Mouse (Mus musculus) telencephalon, adult 2 months (tissue): ENCODE measurements around the gene Btd.

Source experiments
- DNase-seq: peaks from one replicate; pipeline ENCODE4 v3.0.0-alpha.2; 2011; ENCODE audit warnings: low read depth, low spot score

The Btd gene

DNA sequence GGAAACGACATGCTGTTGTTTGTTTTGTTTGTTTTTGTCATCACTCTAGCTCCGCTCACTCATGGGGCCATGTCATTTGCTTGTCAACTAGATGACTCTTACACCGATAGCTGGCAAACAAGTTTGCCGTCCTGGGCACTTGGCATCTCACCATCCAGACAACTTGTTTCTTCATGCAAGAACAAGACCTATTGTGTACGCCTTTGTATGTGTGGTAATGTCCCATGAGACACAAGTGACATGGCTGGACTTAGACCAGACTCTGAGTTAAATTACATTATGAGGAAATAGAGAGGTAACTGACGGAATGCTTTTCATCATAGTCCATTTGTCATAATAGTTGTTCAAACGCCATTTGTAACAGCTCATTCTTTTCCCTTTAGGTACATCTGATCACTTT lies 5.1 kb downstream of the Btd start:
- no peak for DNase-seq

DNA sequence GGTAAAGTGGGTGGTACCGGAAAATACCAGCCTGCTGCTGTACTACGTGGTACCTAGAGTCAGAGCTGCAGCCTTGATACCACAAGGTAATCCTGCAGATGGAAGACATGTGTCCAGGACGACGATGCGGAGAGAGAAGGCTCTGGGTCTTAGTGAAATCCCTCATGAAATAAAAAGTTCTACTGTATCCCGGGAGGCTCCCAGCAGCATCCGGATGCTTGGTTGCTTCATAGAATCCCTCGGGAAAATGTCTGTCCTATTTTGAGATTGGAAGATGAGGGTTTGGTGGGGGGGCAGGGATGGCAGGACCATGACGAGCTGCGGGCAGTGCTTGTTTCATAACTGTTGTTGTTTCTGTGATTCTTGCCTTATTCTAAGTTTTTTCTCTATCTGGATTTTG lies 7.2 kb downstream of the Btd start:
- DNase-seq = no peak

- DNase-seq = no peak
Measured at GRCm38 (mm10) chr14:31650347-31650746, 9.5 kb downstream of the Btd start.

GRCm38 (mm10) chr14:31651206-31651605 lies 10.4 kb downstream of the Btd start:
- no peak for DNase-seq

DNA sequence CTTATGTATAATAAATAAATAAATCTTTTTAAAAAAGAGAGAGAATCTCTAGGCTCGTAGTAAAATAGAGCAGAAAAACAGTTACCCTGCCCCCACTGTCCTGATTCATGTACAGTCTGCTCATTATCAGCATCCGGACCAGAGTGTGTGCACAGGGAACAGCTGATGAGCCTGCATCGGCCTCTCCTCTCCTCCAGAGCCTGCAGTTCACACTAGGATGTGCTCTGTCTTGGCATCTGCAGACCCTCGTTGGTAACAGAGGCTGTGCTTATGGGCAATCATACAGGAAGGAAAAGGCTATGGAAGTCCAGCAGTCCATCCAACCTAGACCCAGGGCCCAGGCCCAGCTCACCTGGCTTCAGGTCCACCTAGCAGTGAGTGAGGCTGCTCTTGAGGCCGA lies 11.3 kb downstream of the Btd start:
- no peak for DNase-seq

GRCm38 (mm10) chr14:31652624-31653023 lies 11.8 kb downstream of the Btd start:
- DNase-seq = no peak

- no peak for DNase-seq
Measured at GRCm38 (mm10) chr14:31653101-31653875, 12.5 kb downstream of the Btd start.

DNA sequence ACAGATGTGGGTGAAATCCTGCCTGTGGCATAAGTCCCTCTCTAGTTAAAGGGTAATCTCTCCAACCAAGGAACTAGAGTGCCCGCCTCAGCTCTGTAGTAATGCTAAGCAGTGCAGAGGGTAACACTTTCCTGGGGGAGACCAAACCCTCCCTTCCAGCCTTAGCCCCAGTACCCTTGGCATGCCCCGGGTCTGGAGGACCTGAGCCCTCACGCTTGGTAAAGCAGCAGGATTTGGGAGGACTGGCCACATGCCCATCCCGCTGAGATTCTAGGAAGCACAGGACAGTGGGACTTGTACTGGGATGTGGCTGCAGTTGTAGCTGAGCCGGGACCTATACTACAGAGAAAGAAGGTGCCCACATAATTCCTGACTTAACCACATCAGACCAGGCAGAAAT lies 14.0 kb downstream of the Btd start:
- DNase-seq = no peak

GRCm38 (mm10) chr14:31655406-31655805 lies 14.6 kb downstream of the Btd start:
- DNase-seq = no peak

GRCm38 (mm10) chr14:31656386-31656785 lies 15.6 kb downstream of the Btd start:
- DNase-seq = no peak

DNA sequence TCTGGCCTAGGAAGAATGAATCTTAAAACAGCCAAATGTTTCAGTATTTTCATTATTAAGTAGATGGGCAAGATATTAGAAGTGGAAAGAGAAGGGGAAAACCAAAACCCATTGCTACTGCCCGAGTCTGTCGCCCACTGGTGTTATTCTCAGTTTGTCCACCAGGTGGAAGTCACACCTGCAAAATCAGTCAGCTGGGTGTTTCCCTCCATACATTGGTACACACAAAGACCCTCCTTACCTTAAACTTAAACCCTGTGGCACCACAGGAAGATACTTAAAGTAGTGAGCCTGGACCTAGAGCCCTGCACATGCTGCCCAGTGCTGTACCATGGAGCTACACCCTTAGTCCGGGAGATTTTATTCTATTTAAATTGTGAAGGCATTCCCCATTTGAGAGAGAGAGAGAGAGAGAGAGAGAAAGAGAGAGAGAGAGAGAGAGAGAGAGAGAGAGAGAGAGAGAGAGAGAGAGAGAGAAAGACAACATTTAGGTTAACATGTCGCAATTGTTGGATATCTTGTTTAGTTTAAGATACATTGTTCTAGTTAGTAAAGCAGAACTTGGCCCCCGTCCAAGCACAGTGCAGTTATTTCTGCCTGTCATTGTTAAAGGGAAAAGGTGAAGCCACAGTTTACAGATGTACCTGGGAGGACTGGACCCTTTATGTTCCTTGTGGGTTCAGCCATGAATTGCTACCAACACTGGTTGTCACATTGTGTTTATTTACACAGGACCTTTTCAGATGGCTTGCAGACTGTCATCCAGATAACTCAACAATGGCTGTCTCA lies 16.2 kb downstream of the Btd start:
- DNase-seq = no peak

DNA sequence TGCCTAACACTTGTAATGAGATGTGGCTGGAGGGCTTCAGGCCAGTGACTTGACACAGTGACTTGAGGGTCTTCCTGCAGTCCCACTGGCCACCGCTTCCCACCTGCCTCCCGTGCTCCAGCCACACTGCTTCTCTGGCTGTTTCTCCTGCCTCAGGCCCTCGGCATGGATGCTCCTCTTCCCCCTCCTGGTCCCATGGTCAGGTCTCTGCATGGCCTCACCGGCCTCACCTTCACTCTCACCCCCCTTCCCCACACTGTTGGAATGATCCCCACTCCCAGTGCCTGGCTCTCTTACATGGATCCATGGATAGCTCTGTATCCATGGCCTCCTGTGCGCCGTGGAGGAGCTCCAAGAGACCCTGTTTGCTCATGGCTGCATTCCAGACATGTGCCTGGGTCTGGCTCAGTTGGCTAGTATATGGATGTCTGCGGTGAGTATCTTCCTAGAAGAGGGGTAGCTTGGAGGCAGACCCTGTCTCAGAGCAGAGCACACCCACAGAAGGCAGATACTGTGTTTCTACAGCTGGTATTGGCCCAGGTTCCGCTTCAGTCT lies 17.4 kb downstream of the Btd start:
- no peak for DNase-seq

DNA sequence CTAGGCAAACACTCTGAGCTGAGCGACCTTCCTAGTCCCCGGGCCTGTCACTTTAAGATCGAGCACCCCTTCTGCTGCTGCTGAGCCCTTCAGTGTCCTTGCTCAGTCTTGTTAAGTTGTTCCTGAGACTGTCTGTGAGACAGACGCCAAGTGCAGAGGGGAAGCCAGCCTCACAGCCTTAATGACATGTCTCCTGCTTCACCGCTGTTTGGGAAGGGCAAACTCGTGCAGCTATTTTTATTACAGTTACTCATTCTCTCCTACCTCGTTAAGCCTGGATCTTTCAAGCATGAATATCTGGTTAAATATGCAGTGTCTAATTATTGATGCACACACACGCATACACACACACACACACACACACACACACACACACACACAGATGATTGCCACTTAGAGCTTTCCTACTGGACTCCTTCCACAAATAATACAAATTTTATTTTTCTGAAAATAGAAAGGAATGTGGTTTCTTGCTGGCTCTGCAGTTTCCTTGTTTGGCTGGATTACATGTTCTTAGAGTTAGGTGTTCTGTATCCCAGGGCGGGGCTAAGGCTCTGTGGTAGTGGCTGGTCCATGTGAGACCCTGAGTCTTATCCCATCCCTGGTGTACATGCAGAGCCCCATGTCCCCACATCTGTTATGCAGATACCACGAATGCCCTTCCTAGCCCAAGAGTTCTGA lies 18.8 kb downstream of the Btd start:
- DNase-seq = no peak

DNA sequence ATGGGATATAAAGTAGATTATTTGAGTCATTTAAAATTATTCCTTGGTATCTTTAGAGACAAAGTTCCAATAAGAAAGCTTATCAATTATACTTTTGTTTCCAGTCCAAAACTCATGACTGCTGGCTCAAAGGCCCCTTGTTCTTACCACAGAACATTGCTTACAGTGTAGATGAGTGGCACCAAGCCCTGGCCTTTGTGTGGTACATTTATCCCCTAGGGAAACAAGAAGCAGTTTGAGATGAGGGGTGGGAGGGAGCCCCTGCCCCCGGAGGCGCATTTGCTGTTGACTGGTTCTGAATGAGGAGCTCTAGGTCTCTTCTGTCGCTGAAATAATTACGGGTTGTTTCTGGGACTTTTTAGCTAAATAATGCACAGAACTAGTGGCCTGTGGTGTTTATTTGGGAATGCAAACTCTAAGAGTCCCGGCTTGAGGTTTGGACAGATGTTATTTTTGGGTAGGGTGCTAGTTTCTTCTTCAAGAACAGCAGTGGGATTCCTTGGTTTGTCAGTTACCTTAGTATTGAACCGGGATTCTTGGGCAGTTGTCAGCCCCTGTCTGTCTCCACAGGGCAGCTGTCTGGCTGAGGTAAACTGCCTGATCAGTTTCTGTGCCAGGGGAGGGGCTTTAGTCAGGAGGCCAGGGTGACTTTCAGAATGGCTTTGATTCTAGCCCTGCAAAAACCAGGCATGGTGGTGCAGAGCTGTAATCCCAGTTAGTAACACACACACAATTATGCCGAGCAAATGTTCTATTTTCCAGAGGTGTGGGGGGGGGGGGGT lies 19.7 kb downstream of the Btd start:
- peak; percentile 77 for DNase-seq

- DNase-seq = peak; percentile 91
Measured at GRCm38 (mm10) chr14:31661671-31662554, 21.1 kb downstream of the Btd start.

GRCm38 (mm10) chr14:31662555-31663211 lies 21.9 kb downstream of the Btd start:
- no peak for DNase-seq

- no peak for DNase-seq
Measured at GRCm38 (mm10) chr14:31663376-31664099, 22.7 kb downstream of the Btd start.

DNA sequence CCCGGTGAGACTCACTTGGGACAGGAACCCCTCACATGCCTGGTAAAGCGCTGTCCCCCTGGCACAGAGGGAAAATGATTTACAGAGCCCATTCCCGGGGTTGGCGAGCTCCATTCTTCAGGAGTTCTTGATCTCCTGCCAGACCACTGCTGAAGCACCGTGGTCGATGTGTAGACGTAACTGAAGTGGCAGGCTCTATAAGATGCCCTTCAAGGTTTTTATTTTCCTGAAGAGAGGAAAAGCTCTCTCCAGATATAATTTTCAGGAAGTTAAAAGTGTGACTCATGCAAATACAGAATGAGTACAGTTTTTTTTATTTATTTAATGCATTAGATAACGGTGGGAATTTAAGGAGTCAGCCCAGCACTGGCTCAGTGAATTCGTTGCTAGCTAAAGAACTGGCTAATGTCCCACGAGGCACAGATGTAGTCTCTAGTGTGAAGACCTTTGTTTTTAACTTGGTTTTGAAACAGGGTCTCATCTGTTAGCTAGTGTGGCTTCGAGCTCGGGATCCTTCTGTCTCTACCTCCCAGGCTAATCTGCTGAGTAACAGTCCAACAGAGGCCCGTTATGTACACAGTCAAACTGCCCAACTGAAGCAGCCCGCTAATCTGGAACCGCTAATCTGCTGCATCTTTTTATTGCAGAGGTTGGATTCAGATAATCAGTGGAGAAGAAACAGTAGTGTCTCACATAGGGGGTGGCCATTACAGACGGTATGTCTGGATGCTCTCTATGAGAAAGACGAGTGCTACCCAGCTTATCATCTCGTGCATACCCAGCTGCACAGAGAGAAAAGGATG lies 23.5 kb downstream of the Btd start:
- DNase-seq = no peak
